Mouse (Mus musculus) adrenal gland, adult 8-10 months (tissue): ENCODE data around the gene Tmem121b. TPM values are rescaled to one million over a fixed set of nuclear protein-coding genes. Genes with fewer than 3 reads are reported as not detected.

Source experiments
- DNase-seq: peaks from one replicate; pipeline ENCODE4 v3.0.0; 2022
- total RNA-seq, 4 experiments: library from RNA; stranded (reverse); gene quantifications; 2 replicates each; pipeline ENCODE4 v1.2.4; 2022

Gene Tmem121b
- total RNA-seq, 4 experiments from 2014 or later, result 0.07 to 0.12 (median 0.08) TPM; not detected in 1

DNA sequence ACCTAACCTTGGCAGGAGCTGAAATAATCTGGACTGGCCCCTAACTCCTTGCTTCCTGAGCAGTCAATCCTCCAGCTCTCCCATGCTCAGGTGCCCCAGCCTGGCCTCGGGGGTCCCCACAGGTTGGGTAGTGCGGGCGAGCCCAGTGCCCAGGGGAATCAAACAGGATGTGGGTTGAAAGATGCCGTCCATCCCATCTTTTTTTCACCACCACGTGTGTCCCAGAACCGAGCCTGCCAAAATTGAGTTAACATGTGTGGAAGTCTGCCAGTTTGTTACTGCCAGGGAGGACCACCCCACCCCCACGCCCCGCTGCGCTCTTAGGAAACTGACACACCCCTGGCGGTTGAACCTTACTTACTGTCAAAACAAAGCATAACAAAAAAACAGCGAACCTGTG is 29.7 kb downstream of the Tmem121b start:
- DNase-seq, result no peak

DNA sequence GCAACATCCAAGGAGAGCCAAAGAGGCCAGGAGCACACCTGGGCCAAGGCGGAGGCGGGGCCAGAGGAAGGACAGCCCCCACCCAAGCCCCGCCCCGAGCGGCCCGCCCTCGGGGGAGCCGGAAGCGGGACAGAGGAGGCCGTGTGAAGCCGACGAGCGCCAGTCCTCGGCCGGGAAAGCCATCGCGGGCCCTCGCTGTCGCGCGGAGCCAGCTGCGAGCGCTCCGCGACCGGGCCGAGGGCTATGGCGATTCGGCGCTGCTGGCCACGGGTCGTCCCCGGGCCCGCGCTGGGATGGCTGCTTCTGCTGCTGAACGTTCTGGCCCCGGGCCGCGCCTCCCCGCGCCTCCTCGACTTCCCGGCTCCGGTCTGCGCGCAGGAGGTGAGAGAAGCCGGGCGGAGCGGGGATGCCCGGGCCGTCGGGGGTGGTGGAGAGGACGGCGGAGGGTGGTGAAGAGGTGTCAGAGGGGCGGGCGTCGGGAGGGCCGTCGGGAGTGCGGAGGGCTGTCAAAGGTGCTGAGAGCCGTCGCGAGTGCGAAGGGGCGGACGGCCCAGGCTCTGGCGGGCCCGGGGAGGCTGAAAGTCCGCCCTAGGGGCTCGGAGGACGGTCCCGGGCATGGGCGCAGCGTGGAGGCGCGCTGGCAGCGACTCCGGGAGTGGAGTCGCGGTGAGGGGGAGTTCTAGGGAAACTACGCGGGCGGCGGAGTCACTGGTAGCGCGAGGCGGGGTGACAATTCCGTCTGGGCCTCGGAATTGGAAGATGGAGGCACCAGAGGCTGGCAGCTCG is 30.3 kb downstream of the Tmem121b start, which contains the start of gene Il17ra:
Il17ra (plus strand) TSS at position 162 of the 786 bp plus-strand sequence.
- DNase-seq, result peak; percentile 47

DNA sequence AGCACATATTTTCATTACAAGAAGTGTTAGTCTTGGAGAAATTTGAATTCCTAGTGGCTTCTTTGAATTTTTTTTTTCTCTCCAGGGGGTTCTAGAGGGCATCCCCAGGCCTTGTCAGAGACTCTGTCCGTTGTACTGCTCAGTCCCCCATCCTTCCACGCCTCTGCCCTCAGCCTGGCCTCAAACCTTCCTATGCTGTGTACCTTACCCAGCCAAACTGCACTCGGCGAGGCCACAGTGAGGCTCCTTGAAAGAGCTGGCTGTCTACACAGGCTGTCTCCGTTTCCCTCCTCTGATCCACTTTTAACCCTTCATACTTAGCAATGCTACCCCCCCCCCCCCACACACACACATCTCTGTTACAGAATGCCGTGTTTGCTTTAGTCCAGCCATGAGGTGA is 31.4 kb downstream of the Tmem121b start:
- DNase-seq, result no peak

DNA sequence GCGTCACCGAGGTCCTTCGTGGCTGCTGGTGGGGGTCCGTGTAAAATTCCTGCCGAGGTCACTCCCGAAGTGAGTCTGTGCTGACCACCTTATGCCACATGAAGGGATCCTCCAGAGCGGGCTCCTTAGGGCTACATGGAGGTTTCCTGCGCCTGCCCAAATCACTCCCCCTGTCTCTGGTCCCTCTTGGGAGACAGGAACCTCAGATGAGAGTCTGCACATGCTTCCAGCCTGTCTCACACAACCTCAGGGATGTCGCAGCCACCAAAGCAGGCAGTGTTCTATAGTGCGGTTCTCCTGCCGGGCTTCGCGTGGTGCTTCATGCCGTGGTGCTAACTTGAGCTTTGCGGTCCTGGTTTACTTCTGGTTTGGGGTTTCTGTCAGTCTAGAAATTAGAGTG is 32.4 kb downstream of the Tmem121b start:
- DNase-seq, result no peak

DNA sequence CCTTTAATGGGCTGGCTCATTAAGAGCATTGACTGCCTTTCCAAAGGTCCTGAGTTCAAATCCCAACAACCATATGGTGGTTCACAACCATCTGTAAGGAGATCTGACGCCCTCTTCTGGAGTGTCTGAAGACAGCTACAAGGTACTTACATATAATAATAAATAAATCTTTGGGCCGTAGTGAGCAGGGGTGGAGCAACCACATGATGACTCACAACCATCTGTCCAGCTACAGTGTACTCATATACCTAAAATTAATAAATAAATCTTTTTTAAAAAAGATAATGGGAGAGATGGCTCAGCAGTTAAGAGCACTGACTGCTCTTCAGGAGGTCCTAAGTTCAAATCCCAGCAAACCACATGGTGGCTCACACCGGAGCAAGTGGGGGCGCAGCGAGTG is 35.9 kb downstream of the Tmem121b start:
- DNase-seq, result no peak

DNA sequence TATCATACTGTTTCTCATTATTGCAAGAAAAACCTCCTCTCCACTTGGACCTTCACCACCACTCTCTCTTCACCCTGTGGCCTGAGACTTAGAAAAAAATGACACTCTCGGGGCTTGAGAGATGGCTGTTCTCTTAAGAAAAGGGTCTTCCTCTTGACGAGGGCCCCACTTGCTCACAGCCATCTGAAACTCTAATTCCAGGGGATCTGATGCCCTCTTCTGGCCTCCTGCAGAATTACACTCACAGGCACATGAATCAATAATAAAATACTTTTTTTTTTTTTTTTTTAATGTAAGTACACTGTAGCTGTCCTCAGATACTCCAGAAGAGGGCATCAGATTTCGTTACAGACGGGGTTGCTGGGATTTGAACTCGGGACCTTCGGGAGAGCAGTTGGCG is 36.5 kb downstream of the Tmem121b start:
- no peak for DNase-seq

DNA sequence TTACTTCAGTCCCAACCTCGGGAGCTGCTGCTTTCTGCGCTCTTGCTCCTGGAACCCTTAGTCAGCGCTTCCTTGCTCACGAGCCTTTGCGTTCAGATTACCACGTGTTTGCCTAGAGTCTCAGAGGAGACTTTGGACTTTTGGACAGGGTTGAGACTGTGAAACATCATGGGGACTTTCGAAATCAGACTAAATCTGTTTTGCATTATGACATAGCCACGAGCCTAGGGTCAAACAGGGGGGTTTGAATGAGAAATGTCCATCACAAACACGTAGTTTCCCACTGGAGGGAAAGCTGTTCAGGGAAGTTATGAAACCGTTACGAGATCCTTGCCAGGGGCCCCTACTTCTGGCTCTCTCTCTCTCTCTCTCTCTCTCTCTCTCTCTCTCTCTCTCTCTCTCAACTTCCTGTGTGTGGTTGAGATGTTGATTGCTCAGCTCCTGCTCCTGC is 39.0 kb downstream of the Tmem121b start:
- no peak for DNase-seq

DNA sequence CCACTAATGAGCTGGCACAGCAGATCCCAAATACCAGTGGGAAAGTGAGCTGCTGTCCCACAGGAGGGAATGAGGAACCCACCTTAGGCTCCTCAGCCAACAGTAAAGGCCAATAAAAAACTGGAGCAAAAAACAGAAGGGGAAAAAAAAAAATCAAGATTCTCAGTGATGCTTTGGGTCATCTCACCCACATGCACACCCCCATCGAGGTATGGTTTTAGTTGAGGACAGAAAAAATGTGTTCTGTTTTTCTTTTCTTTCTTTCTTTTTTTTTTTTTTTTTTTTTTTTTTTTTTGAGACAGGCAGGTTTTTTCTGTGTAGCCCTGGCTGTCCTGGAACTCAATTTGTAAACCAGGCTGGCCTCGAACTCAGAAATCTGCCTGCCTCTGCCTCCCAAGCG is 40.1 kb downstream of the Tmem121b start:
- DNase-seq, result no peak

DNA sequence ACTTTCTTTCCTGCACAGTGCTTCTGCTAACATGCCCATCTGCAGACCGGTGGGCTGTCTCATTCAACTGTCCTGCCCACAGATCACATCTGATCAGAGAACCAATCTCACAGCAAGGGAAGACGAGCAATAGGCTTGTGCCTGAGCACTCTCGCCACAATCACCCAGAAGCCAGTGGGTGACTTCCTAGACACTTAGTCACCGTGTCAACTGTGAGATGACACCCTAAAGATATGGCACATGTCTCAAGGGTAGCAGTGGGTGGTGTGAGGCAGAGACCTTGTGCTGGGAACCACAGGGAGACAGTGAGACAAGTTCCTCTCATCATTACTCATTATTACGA is 40.5 kb downstream of the Tmem121b start:
- DNase-seq, result no peak

DNA sequence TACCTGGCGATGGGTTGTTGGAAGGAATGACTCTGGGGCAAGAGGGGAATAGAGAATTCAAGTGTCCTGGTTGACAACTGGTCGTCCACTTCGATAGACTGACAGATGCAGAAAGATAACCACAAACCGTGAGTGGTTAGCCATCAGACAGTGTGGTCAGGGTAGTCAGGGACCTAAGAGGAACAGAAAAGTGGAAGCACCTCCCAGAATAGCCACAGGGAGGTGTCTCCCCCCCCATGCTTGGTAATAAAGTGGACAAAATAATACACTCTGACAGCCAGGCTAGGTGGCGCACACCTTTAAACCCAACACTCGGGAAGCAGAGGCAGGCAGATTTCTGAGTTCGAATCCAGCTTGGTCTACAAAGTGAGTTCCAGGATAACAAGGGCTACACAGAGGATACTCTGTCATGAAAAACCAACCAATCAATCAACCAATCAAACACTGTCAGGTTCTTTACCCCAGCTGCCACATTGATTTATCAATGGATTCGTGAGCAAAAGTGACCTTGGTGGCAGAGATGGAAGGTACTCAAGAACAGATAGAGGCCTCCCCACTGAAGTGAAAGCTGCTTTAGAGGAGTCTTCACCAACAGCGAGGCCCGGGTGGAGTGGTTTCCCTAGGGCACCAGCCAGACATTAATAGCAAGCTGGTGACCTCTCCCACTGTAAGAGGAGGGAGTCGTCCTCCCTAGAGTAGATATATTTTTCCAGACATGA is 41.1 kb downstream of the Tmem121b start:
- no peak for DNase-seq

DNA sequence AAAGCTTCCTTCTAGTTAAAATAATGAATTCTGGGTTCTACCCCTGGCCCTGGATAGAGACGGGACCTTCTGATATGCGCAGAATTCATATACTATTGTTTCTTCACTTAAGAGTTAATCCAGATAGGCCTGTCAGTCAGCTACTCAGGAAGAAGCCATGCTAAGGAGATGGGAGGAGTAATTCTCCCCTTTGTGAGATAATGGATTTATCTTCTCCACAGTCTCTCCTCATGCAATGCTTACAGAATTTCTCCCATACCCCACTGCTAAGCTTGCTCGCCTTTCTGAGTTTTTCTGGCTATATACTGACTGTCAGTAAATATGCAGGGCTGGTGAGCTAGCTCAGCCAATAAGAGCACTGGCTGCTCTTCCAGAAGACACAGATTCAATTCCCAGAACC is 43.4 kb downstream of the Tmem121b start:
- no peak for DNase-seq

DNA sequence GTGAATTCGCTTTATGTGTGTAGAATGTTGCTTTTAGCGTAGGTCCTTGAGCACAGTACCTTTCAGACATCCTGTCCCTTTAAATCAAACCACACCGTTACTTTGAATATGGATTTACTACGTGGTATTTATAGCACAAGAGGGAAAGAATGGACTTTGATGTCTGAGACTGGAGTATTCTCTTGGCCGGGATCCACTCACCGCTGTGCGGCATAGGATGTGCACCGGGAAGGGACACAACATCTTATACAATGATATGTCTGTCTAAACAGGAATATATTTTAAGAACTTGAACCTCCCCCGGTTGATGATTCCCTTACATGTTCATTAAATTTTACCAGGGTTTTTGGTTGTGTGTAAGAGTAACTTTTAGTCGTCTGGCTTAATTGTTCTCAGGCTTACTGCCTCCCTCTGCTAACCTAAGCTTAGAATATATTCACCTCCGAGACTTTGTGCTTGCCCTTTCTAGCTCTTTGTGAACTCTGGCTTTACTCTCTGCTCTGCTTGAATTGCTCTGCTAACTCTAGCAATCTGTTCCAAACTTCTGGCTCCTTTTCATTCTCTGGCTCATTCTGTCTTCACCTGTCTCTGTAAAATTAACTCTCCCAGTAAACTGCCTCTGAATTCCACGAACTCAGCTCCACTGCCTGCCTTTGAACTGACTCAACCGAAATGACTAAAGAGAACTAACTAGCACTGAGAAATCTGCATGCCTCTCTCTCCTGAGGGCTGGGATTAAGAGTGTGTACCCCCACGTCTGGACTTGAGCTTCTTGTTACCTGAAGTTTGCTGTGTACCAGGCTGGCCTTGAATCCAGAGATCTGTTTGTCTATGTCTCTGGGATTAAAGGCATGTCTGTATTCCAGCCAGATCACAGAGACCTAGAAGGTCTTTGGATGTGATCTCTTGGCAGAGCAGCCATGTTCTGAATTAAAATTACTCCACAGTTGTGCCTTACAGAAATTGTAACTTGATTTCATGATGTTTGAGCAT is 49.9 kb downstream of the Tmem121b start:
- no peak for DNase-seq

DNA sequence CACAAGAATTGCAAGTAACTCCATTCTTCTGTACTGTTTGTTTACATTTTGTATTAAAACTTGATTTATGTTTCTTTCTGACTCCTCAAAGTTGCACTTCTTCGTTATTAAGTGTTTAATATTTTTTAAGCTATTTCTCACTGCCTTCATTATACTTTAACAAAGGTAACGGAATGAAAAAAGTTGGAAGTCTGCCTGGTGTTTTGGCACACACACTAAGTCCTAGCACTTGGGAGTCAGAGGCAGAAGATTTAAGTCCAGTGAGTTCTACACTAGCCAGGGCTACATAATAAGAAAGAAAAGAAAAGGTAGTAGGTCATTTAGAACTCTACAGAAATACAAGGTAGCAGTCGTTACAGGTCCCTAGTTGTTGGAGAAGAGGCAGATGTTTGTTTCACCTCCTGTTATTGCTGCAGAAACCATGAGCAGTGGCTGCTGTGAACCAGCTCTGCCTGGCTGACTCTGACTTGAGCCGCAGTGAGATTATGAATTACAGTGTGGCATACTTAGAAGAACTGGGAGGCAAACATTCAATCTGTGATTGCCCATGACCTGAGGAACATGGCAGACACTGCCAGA is 51.3 kb downstream of the Tmem121b start:
- DNase-seq, result no peak

Other genes with a start within 250 kb of the Tmem121b start
- gene D330020A13Rik, start 199.4 kb downstream of the Tmem121b start, total RNA-seq, result under 1 TPM; 0.27 to 0.70 (median 0.40) TPM
- gene B4galnt3, start 199.2 kb downstream of the Tmem121b start, total RNA-seq, result 10 to 100 TPM; 10.2 to 17.8 (median 13.4) TPM
- gene Kdm5a, start 129.7 kb downstream of the Tmem121b start, total RNA-seq, result 10 to 100 TPM; 46.3 to 75.8 (median 55.2) TPM
- gene Ccdc77, start 129.4 kb downstream of the Tmem121b start, total RNA-seq, result 10 to 100 TPM in 1 of 4 experiments, 1 to 10 TPM in 3; 6.4 to 10.7 (median 6.8) TPM
- 10 to 100 TPM; 12.9 to 14.8 (median 13.4) TPM for gene Il17ra, start 30.6 kb downstream of the Tmem121b start, total RNA-seq
- gene Hdhd5, start 37.5 kb upstream of the Tmem121b start, total RNA-seq, result 10 to 100 TPM; 35.7 to 48.0 (median 40.7) TPM
- 1 to 10 TPM; 5.1 to 6.8 (median 5.7) TPM for gene Cecr2, start 172.6 kb upstream of the Tmem121b start, total RNA-seq